Mouse (Mus musculus): ENCODE measurements around the gene Osbpl7. TPM values are rescaled to one million over a fixed set of nuclear protein-coding genes. Genes with fewer than 3 reads are reported as not detected.

Osbpl7 gene
- total RNA-seq, 2 experiments from 2014 or later, result 14.2 to 23.5 TPM

- ATAC-seq (replicated peaks; ENCODE audit: low FRiP score, low TSS enrichment, poor library complexity, severe bottlenecking), result peak; percentile 44
Measured at GRCm38 (mm10) chr11:97072533-97072932, 22.1 kb downstream of the Osbpl7 start.

GRCm38 (mm10) chr11:97074235-97074634 lies 23.8 kb downstream of the Osbpl7 start:
- no peak for ATAC-seq (replicated peaks; ENCODE audit: low FRiP score, low TSS enrichment, poor library complexity, severe bottlenecking)

DNA sequence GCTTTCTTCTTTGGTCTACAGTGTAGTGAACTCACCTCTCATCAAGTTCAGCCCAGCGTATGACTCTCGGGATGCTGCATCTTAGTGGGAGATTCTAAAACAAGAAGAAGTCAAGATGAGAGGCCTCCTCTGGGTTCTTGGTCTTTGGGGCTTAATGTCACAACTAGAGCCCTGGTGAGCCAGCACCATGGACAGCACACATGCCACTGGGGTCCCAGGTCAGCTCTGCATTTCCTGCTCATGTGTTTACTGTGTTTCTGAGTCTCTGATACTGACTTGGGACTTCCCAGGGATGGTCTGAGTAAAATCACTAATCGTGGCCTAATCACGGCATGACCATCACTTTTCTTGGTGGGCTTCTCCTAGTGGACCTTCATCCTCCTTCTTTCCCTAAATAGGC lies 28.3 kb downstream of the Osbpl7 start:
- ATAC-seq (replicated peaks; ENCODE audit: low FRiP score, low TSS enrichment, poor library complexity, severe bottlenecking), result no peak

- ATAC-seq (replicated peaks; ENCODE audit: low FRiP score, low TSS enrichment, poor library complexity, severe bottlenecking), result no peak
Measured at GRCm38 (mm10) chr11:97080291-97080690, 29.9 kb downstream of the Osbpl7 start.

GRCm38 (mm10) chr11:97082977-97083376 lies 32.5 kb downstream of the Osbpl7 start:
- ATAC-seq (replicated peaks; ENCODE audit: low FRiP score, low TSS enrichment, poor library complexity, severe bottlenecking), result peak; percentile 37

DNA sequence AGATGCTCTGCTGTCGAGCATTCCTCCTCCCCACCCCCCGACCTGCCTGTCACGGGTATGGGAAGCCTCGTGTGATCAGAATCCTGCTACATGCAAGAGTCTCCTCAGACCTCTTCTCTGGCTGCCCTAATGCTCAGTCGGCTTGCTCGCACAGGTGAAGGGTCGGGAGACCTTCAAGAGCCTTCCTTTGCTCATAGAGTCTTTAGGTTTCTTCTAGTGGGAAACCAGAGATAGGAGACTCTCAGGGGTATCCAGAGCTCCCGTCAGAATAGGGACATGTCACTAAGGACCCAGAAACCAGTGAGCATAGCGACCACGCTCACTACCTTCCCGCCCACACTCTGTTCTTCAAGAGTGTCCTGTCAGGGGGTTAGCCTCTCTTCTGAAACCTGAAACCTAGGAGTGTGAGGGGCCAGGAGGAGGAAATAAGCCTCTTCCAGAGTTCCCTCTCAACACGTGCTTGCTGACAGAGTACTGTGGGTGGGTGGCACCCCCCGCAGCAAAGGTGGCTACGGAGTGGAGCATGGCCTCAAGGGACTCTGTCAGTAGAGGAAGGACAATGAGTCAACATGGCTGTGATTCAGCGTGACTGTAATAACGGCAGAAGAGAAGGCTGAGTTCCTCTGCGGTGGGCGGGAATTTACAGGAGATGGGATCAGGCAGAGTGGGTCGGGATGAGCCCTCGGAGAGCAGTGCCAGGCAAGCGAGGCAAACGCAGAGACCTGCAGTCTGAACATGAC lies 33.1 kb downstream of the Osbpl7 start:
- ATAC-seq (replicated peaks; ENCODE audit: low FRiP score, low TSS enrichment, poor library complexity, severe bottlenecking), result no peak

DNA sequence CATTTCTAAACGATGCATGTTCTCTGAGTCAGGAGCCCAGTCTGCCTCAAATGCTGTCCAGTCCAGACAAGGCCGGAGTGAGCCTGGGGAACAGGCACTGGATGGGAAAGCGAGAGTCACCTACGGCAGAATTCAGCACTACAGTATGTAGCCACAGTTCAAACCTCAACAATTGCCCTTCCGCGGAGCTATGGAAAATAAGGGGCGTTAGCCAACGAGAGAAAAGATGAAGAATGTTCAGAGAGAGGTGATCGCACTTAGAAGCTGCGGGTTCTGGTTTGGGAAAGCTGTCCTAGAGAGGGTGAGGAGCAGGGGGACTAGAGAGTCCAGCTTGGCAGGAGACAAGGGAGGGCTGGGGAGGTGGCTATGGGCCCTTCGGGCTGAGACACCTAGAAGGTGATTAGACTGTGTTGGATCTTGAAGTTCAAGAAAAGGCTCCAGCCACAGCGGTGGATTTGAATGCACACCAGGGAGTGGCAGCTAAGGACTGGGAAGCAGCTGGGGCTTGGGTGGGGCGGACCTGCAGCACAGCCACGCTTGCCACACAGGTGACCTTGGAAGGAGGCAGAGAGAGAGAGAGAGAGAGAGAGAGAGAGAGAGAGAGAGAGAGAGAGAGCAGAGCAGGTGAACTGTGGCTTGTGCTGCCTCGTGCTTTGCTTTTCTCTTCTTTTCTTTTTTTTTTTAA lies 34.5 kb downstream of the Osbpl7 start:
- no peak for ATAC-seq (replicated peaks; ENCODE audit: low FRiP score, low TSS enrichment, poor library complexity, severe bottlenecking)

DNA sequence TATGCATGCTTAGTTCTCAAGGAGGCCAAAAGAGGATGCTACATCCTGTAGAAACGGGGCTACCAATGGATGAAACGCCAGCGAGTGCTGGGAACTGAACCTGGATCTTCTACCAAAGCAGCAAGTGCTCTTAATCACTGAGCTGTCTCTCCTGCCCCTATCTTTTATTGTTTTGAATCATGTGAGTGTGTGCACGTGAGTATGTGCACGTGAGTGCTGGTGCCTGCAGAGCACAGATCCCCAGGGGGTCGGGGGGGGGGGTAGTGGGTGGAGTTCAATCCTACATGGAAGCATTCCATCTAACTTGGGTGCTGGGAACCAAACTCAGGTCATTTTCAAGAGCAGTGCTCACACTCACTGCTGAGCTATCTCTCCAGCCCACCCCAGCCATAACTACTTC lies 35.9 kb downstream of the Osbpl7 start:
- no peak for ATAC-seq (replicated peaks; ENCODE audit: low FRiP score, low TSS enrichment, poor library complexity, severe bottlenecking)

DNA sequence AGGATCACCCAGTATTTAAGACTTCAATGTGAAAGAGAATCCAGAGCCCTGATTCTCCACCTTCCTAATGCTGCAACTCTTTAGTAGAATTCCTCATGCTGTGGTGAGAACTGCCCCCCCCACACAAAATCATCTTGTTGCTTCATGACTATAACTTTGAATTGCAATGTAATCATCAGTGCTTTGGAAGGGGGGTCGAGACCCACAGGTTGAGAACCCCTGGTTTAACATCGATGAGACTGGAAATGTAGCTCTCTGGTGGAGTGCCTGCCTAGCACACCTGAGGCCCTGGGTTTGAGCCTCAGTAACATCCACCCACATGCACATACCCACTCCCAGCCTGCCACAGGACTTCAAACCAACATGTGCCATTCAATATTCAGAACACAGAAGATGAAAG lies 44.2 kb downstream of the Osbpl7 start:
- no peak for ATAC-seq (replicated peaks; ENCODE audit: low FRiP score, low TSS enrichment, poor library complexity, severe bottlenecking)

- no peak for ATAC-seq (replicated peaks; ENCODE audit: low FRiP score, low TSS enrichment, poor library complexity, severe bottlenecking)
Measured at GRCm38 (mm10) chr11:97098791-97099190, 48.4 kb downstream of the Osbpl7 start.

DNA sequence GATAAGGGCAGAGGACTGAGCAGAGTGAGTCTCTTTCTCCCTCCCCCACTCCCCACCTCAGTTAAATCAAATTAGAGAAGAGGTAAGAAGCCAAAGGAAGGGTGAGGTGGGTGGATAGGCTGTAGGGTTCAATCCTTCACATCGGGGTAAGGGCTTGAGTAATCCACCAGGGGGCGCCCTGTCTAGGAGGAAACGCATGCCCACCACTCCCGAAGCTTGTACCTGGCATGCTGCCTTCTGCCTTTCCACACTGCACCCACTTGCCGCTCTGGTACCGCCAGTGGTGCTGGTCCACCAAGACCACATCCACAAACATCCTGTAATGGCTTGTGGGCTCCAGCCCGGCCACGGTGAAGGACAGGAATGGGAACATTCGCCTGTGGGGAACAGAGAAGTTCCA lies 51.3 kb downstream of the Osbpl7 start:
- ATAC-seq (replicated peaks; ENCODE audit: low FRiP score, low TSS enrichment, poor library complexity, severe bottlenecking), result peak; percentile 63

DNA sequence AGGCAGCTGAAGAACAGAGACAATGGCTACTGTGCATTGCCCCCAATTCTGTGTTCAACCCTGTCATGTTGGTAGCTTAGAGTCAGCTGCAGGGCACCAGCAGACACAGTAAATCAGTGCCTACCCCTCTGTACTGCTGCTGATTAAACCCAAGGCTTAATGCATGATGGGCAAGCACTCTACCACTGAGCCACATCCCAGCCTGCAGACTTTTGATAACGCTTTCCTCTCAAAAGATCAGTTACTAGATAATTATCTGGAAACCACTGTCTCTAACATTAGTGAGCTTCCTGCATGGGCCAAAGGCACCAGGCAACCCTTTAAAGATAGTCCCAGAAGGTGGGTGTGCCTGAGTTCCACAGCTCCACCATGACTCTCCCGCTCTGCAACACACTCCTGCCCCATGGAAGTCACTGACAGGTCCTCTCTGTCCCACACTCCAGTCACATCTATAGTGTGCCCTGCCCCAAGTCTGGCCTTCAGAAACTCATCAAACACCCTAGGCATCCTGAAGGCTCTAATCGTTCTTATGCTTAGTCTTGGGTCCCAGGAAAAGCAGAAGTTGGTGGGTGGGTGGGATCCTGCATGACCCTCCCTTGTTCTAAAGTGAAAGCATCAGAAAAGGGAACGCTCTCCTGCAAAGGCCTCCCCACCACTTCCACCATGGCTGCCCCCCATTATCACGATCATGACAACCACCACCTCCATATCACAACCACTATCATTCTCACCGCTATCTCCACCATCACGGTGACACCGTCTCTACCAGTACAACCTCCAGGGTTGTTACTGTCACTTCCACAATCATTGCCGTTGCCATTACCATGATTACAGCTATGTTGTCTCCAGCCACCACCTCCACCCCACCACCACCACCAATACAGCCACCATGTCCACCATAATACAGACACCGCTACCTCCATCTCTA lies 53.0 kb downstream of the Osbpl7 start:
- peak; percentile 46 for ATAC-seq (replicated peaks; ENCODE audit: low FRiP score, low TSS enrichment, poor library complexity, severe bottlenecking)

- no peak for ATAC-seq (replicated peaks; ENCODE audit: low FRiP score, low TSS enrichment, poor library complexity, severe bottlenecking)
Measured at GRCm38 (mm10) chr11:97104091-97104483, 53.7 kb downstream of the Osbpl7 start.

DNA sequence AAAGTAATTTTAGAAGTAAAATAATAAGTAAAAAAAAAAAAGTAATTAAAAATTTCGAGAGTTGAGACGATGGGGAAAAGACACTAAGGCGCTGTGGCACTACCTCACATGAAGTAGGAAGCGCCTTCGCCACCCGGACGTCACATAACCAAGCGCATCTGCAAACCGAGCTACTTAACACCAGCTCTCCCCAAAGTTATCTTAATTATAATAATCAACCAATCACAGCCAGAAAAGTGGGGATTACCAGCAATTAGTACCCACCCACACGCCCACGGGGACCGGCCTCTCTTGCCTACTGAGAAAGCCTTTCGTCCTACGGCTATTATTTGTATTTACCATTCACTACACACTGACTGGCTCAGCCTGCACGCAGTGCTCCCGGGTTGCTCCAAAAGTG lies 58.5 kb downstream of the Osbpl7 start:
- ATAC-seq (replicated peaks; ENCODE audit: low FRiP score, low TSS enrichment, poor library complexity, severe bottlenecking), result no peak

- no peak; the same call in 1 of the 2 replicates for ATAC-seq (replicated peaks; ENCODE audit: low FRiP score, low TSS enrichment, poor library complexity, severe bottlenecking)
Measured at GRCm38 (mm10) chr11:97112519-97113125, 62.2 kb downstream of the Osbpl7 start.

DNA sequence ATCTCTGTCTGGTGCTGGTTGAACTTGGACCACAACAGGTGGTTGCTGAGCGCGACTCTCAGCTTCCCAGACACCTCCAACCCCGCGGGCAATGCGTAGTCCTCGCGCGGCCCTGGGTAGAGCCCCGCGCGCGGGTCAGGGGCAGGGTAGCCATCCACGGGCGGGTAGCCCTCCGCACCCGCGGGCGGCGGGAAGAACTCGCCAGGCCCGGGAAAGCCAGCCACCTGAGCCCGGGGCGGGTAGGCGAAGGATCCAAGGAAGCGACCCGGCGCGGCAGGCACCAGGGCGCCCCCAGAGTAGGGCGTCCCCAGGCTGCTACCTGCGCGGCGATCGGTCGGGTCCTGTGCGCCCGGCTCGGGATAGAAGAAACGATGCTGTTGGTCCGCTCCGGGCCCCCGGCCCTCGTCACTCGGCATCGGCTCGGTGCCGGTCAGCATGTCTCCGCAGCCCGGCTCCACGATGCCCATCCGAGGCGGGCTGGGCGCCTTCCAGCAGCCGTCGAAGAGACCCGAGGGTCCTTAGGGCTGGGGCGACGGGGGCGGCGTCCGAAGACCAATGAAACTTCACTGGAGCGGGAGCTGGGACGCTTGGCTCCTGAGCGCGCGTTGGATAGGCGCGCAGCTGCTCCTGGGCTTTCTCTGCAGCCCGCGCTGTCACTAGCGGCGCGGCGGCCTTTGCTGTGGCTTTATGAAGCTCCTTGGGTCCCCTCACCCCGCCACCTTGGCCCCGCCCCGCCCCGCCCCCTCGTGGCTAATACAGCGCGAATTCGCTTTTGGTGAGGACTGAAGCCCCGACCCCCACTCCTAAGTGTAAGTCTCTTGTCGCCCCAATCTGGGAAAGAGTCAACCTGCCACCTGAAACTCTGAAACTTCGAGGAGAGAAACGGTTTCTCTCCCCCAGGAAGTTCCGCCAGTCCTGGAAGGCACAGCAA lies 64.5 kb downstream of the Osbpl7 start, which contains the start of gene Tbx21:
Tbx21 (minus strand) TSS at position 661 of the 931 bp plus-strand sequence.
- ATAC-seq (replicated peaks; ENCODE audit: low FRiP score, low TSS enrichment, poor library complexity, severe bottlenecking), result no peak

DNA sequence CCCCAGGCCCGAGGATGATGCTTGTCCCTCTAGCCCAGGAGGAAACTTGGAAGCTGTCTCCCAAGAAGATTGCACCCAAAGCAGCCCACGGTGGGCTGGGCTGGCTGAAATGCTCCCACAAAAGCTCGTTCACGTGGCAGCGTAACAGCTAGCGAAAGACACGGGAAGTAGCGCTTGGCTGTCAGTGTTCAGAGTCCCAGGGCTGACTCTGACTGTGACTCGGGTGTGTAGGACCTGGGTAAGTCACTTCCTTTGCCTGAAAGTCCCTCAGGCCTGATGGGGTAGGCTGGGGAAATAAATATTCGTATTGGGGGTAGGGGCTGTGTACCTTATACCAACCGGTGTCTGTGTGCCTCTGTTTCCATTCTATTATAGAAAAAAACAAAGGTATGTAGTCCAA lies 65.4 kb downstream of the Osbpl7 start:
- ATAC-seq (replicated peaks; ENCODE audit: low FRiP score, low TSS enrichment, poor library complexity, severe bottlenecking), result no peak

All from megakaryocyte-erythroid progenitor cell, adult 5-6 weeks (primary cell).